Mouse (Mus musculus) urinary bladder, postnatal 10 days (tissue): ENCODE data around the gene Ttyh2.

Experiments used
- DNase-seq: peaks from one replicate; pipeline ENCODE4 v3.0.0; 2022; ENCODE audit warnings: low spot score

Ttyh2 gene

GRCm38 (mm10) chr11:114764820-114765818, 89.9 kb downstream of the Ttyh2 start, which contains the start of gene Kif19a:
TSS of gene Kif19a (plus strand) at chr11:114765388.
- DNase-seq = no peak

- DNase-seq = no peak
Measured at GRCm38 (mm10) chr11:114769911-114770310, 94.7 kb downstream of the Ttyh2 start.
